Mouse (Mus musculus): ENCODE measurements around the gene Fgfr2.

GRCm38 (mm10) chr7:130896064-130896463, 2227.1 kb downstream of the Fgfr2 start:
- TF ChIP-seq CTCF (IDR thresholded peaks at IDR 0.05; ENCODE audit: borderline replicate concordance, insufficient read depth, low read length) (no peak), POLR2A (IDR thresholded peaks at IDR 0.05; ENCODE audit: low read depth, low read length) (no peak)
